Mouse (Mus musculus): ENCODE data around the gene Agk. TPM values are rescaled to one million over a fixed set of nuclear protein-coding genes. Genes with fewer than 3 reads are reported as not detected.

Gene Agk
- polyA plus RNA-seq, 1 experiment from 2014 or later = 50.0 TPM

DNA sequence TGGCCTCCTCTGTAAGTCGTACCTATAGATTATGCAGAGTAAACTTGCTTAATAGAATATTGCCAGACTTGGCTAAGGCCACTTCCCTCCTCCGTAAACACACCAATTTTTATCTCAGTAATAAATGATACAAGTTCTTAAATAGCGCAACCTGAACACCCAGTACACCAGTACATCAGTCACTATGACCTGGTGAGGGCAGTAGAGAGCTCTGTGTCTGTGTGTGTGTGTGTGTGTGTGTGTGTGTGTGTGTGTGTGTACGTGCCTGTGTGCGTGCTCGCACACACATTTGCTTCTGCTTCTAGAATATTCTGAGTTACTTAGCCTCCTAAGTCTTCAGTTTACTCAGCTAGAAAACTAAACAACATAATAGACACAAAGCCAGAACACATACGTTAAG lies 28.4 kb downstream of the Agk start:
- no peak for ATAC-seq (ENCODE audit: insufficient number of reproducible peaks, insufficient read depth, low FRiP score, low TSS enrichment)
- WGBS = 95% methylated on average over 7 of the region's 7 CpGs

DNA sequence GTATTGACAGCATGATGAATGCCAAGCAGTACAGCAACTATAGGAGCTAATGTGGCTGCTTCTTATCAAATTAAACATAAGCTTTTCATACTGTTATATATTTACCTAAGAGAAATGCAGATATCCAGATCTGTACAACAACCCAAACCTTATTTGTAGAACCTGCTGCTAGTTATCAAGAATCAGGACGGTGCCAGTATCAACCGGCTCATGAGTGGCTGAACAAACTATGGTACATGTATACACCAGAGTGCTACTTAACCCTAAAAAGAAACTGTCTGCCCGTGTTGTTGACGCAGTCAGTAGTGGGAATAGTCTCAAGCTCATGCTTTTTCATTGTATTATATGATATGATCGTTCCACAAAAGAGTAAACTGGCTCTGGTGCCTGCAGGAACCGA lies 46.1 kb downstream of the Agk start:
- no peak overlapping the region for H3K27ac ChIP-seq
- no peaks in the 10 kb centered on the region for H3K9me3 ChIP-seq
- H3K4me2 ChIP-seq (replicated peaks) = no peak overlapping the region
- no peaks in the 10 kb centered on the region for H3K27me3 ChIP-seq
- 94% methylated on average over 6 of the region's 6 CpGs for WGBS
- ATAC-seq (ENCODE audit: insufficient number of reproducible peaks, insufficient read depth, low FRiP score, low TSS enrichment) = no peak
- no peak overlapping the region for H3K9ac ChIP-seq
- no peaks in the 10 kb centered on the region for H3K36me3 ChIP-seq
- H3K4me3 ChIP-seq = no peak overlapping the region
- no peaks in the 10 kb centered on the region for H3K4me1 ChIP-seq

More for the DNA sequence above, 28.4 kb downstream of the Agk start:
- no peak overlapping the region for H3K27ac ChIP-seq
- H3K9ac ChIP-seq = no peak overlapping the region
- peaks cover 18% of the 10 kb centered on the region for H3K36me3 ChIP-seq
- H3K4me2 ChIP-seq (replicated peaks) = no peak overlapping the region
- H3K4me1 ChIP-seq = no peaks in the 10 kb centered on the region
- no peaks in the 10 kb centered on the region for H3K27me3 ChIP-seq
- no peak overlapping the region for H3K4me3 ChIP-seq
- H3K9me3 ChIP-seq = no peaks in the 10 kb centered on the region

DNA sequence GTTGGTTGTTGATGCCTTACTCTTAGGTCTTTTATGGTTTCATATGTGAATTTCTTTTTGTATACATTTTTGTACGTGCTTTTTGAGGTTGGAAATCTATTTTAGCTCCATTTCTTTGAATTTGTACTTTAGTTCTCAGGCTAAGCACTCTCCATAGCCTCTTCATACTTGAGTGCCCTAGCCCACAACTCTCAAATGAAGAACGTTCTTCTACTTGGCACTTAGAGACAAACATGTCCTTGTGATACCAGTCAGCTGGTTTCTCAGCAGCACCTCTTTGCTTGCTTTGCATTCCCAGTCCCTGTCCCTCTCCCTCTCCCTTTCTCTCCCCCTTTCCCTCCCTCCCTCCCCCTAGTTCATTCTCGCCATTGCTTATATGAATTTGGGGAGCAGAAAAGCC lies 55.2 kb downstream of the Agk start:
- no peaks in the 10 kb centered on the region for H3K27me3 ChIP-seq
- no peaks in the 10 kb centered on the region for H3K9me3 ChIP-seq
- no peak overlapping the region for H3K4me3 ChIP-seq
- no peak overlapping the region for H3K27ac ChIP-seq
- H3K4me2 ChIP-seq (replicated peaks) = no peak overlapping the region
- 86% methylated on average over 3 of the region's 3 CpGs for WGBS
- H3K36me3 ChIP-seq = 0 out of 2 replicates have a peak, but pooled peaks cover 5% of the 10 kb centered on the region
- H3K4me1 ChIP-seq = no peaks in the 10 kb centered on the region
- H3K9ac ChIP-seq = no peak overlapping the region
- no peak for ATAC-seq (ENCODE audit: insufficient number of reproducible peaks, insufficient read depth, low FRiP score, low TSS enrichment)

DNA sequence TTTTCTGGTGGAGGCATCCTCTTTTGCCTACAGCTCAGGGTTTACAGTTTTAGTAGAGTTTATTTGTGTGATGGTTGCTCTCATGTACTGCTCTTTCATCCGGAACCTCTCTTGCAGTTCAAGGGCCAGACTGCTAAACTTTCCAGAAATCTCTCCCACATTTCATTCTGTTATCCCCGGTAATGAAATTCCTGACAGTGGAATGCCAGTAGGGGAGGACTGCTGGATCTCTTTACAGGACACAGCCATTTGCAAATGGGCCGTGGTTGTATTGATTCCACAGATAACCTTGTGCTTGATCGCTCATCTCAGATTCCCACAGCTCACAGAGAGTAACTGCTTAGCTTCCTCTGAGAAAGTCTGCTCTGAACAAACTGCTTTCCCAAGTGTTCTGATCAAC lies 56.9 kb downstream of the Agk start:
- no peak for ATAC-seq (ENCODE audit: insufficient number of reproducible peaks, insufficient read depth, low FRiP score, low TSS enrichment)
- no peaks in the 10 kb centered on the region for H3K4me1 ChIP-seq
- H3K27ac ChIP-seq = no peak overlapping the region
- H3K9ac ChIP-seq = no peak overlapping the region
- H3K4me2 ChIP-seq (replicated peaks) = no peak overlapping the region
- H3K27me3 ChIP-seq = no peaks in the 10 kb centered on the region
- H3K36me3 ChIP-seq = 0 out of 2 replicates have a peak, but pooled peaks cover 6% of the 10 kb centered on the region
- H3K4me3 ChIP-seq = no peak overlapping the region
- 85% methylated on average over 4 of the region's 4 CpGs for WGBS
- no peaks in the 10 kb centered on the region for H3K9me3 ChIP-seq

DNA sequence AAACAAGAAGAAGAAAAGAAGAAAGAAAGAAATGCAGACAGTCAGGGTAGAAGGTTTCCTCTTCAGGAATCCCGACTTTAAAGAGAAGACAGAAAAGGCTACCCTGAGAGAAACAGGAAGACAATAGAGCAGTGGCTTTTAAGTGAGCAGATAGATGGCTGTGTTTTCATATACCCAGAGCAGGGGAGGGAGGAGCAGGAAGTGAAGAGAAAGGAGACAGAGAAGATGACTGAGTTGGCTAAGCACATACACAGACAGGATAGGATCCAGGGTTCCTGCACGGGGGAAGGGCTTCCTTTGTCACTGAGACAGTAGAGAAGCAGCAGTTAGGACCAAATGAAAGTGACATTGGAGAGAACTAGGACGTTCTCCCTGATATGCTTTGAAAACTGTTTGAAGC lies 60.7 kb downstream of the Agk start:
- H3K27ac ChIP-seq = no peak overlapping the region
- H3K4me3 ChIP-seq = no peak overlapping the region
- H3K4me2 ChIP-seq (replicated peaks) = no peak overlapping the region
- ATAC-seq (ENCODE audit: insufficient number of reproducible peaks, insufficient read depth, low FRiP score, low TSS enrichment) = no peak
- H3K27me3 ChIP-seq = no peaks in the 10 kb centered on the region
- no peak overlapping the region for H3K9ac ChIP-seq
- H3K36me3 ChIP-seq = 0 out of 2 replicates have a peak, but pooled peaks cover 5% of the 10 kb centered on the region
- no peaks in the 10 kb centered on the region for H3K4me1 ChIP-seq
- 54% methylated on average over 3 of the region's 3 CpGs for WGBS
- no peaks in the 10 kb centered on the region for H3K9me3 ChIP-seq

DNA sequence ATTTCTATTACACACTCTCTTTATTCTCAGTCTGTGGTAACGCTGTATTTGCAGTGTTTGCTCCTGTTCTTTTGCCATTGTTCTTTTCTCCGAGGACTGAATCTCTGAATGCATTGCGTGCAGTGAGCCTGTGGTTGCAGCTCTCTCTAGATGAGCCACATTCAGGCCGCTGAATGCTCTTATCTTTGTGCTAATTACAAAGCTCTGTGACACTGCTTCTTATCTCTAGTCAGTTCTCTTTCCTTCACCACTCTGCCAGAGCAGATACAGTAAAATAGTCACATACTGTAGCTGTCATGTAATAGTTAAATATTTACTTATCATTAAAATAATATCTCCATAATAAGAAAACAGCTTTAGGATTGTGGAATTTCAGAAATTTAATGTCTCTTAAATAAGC lies 63.7 kb downstream of the Agk start:
- H3K4me1 ChIP-seq = no peaks in the 10 kb centered on the region
- no peak overlapping the region for H3K4me3 ChIP-seq
- H3K36me3 ChIP-seq = 0 out of 2 replicates have a peak, but pooled peaks cover 5% of the 10 kb centered on the region
- H3K27me3 ChIP-seq = no peaks in the 10 kb centered on the region
- no peak overlapping the region for H3K4me2 ChIP-seq (replicated peaks)
- no peak overlapping the region for H3K9ac ChIP-seq
- H3K27ac ChIP-seq = no peak overlapping the region
- no peak for ATAC-seq (ENCODE audit: insufficient number of reproducible peaks, insufficient read depth, low FRiP score, low TSS enrichment)
- no peaks in the 10 kb centered on the region for H3K9me3 ChIP-seq
- WGBS = 88% methylated on average over 4 of the region's 4 CpGs

DNA sequence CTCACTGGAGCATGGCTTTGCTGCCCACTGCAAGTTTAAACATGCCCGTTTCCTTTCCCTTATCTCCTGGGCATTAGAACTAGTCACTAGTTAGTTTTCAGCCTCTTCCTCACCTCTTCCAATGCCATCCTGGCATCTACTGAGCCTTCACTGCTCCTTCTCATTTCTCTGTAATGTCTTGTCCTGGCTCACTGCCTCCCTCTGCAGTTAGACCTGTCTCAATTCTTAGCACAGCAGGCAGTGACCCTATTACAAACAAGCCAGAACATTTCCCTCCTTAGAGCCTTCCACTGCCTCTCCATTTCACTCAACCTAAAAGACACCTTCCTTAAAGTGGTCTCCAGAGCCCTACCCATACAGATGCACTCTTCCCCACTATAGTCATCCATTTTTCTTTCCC lies 66.0 kb downstream of the Agk start:
- no peak for ATAC-seq (ENCODE audit: insufficient number of reproducible peaks, insufficient read depth, low FRiP score, low TSS enrichment)
- Histone ChIP-seq H3K9ac (no peak overlapping the region), H3K4me1 (no peaks in the 10 kb centered on the region), H3K4me2 (replicated peaks) (no peak overlapping the region), H3K27me3 (no peaks in the 10 kb centered on the region), H3K4me3 (no peak overlapping the region), H3K27ac (no peak overlapping the region), H3K36me3 (0 out of 2 replicates have a peak, but pooled peaks cover 11% of the 10 kb centered on the region), H3K9me3 (no peaks in the 10 kb centered on the region)
- 88% methylated on average over 1 of the region's 1 CpGs for WGBS

DNA sequence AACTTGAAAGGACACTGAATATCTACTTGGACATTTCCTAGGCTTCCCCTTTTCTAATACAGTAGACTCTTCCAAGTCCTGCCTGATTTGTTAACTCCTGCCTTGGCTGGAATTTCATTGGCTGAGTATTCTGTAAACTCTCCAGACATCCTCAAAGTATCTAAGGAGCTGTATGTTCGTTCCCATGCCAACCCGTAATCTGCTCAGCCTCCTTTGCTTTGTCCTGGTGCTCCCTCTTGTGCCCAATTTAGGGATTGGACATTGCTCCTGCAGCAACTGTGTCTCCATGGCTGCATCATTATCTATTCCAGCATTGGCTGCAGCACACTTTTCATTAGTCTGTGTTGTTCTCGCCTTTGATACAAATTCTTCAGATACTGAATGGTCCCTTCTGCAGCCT lies 68.2 kb downstream of the Agk start:
- WGBS = 33% methylated on average over 3 of the region's 3 CpGs
- Histone ChIP-seq H3K4me1 (no peaks in the 10 kb centered on the region), H3K4me3 (no peak overlapping the region), H3K9ac (no peak overlapping the region), H3K4me2 (replicated peaks) (no peak overlapping the region), H3K27me3 (no peaks in the 10 kb centered on the region), H3K9me3 (no peaks in the 10 kb centered on the region), H3K27ac (no peak overlapping the region), H3K36me3 (peaks cover 15% of the 10 kb centered on the region; the same call in 1 of the 2 replicates)
- peak; percentile 74 for ATAC-seq (ENCODE audit: insufficient number of reproducible peaks, insufficient read depth, low FRiP score, low TSS enrichment)

DNA sequence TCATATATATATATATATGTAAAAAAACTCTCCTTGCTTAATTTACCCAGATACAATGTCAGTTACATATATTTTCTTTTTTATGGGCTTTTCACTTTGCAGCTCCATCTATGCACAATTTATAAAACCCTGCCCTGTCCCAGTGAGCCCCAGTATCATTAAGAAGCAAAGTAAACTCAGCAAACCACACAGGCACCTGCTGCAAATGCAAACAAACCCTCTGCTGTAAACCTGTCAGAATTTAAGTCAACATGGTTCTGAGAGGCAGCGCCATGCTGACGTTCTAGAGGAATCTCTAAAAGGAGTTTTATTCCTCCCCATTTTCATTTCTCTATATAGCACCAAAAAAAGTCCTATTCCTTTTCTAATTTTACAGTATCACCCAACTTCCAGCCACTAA lies 77.1 kb downstream of the Agk start:
- 92% methylated on average over 2 of the region's 2 CpGs for WGBS
- Histone ChIP-seq H3K4me2 (replicated peaks) (no peak overlapping the region), H3K27me3 (no peaks in the 10 kb centered on the region), H3K4me3 (no peak overlapping the region), H3K27ac (no peak overlapping the region), H3K9me3 (0 out of 2 replicates have a peak, but pooled peaks cover 2% of the 10 kb centered on the region), H3K36me3 (peaks cover 59% of the 10 kb centered on the region), H3K9ac (no peak overlapping the region), H3K4me1 (no peaks in the 10 kb centered on the region)
- no peak for ATAC-seq (ENCODE audit: insufficient number of reproducible peaks, insufficient read depth, low FRiP score, low TSS enrichment)

DNA sequence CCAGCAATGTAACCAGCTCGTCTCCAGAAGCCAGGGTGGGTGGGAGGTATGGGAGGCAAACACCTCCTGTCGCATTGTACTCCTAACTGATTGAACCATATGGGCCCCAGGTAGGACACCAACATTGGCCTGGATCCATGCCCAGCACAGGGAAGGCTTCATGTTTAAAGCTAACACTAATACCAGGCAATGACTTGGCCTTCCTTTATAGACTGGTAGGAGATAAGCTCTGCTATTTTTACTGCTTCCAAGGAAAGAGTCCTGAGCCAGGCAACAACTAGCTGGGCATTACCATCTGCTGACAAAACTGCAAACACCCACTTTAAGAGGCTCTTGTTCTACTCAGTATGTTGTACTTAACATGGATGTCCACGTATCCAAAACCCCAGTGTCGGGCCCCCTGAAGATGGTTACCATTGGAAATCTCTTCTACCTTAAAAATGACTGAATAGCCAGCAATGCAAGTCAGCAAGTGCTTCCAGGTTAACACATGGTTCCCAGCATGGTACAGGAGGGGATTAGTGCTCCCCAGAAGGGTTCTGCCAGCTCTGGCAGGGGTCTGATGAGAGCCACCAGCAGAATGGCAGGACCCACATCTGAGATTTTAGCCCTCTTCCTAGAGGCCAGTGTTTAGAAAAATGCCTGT lies 78.8 kb downstream of the Agk start:
- Histone ChIP-seq H3K9ac (no peak overlapping the region), H3K4me1 (no peaks in the 10 kb centered on the region), H3K9me3 (no peaks in the 10 kb centered on the region), H3K36me3 (peaks cover 62% of the 10 kb centered on the region), H3K4me3 (no peak overlapping the region), H3K27ac (no peak overlapping the region), H3K27me3 (no peaks in the 10 kb centered on the region), H3K4me2 (replicated peaks) (no peak overlapping the region)
- 91% methylated on average over 4 of the region's 4 CpGs for WGBS
- no peak for ATAC-seq (ENCODE audit: insufficient number of reproducible peaks, insufficient read depth, low FRiP score, low TSS enrichment)

DNA sequence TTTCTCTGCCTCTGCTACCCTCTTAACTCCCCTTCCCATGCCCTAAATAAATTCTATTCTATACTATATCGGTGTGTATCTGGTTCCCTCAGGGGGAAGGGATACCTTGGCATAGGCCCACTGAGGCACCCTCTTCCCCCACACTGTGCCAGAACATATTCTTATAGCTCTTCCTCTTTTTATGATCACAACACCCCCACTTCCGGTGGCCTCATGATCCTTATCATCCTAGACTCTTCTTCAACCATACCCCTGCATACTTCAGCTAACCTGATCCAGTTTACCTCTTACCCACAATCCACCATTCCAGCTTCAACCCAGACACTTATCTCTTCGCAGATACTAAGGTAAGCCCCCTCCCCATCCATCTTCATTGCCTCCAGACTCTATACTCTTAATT lies 86.1 kb downstream of the Agk start:
- no peak for ATAC-seq (ENCODE audit: insufficient number of reproducible peaks, insufficient read depth, low FRiP score, low TSS enrichment)
- no peaks in the 10 kb centered on the region for H3K27me3 ChIP-seq
- H3K36me3 ChIP-seq = peaks cover 42% of the 10 kb centered on the region
- no peak overlapping the region for H3K27ac ChIP-seq
- WGBS = 91% methylated on average over 3 of the region's 3 CpGs
- H3K9ac ChIP-seq = no peak overlapping the region
- H3K9me3 ChIP-seq = no peaks in the 10 kb centered on the region
- H3K4me3 ChIP-seq = no peak overlapping the region
- H3K4me1 ChIP-seq = no peaks in the 10 kb centered on the region
- no peak overlapping the region for H3K4me2 ChIP-seq (replicated peaks)

DNA sequence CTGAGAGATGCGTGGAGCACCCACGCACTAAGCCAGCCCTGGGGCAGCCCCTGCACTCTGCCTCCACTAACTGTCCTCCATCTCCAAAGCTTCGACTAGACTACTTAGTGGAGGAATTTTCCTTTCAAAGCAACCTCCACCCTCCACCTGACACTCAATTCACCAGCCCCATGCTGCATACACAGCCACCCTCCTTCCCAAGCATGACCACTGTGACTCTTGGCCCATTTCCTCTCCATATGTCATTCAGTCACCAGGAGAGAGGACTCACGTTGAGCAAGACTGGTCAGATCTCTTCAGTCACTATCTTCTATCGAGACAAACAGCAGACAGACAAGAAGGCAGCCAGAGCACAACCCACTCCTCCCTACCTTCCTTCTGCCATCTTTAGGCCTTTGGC lies 88.1 kb downstream of the Agk start:
- Histone ChIP-seq H3K9ac (no peak overlapping the region), H3K27me3 (no peaks in the 10 kb centered on the region), H3K4me3 (no peak overlapping the region), H3K9me3 (no peaks in the 10 kb centered on the region), H3K4me2 (replicated peaks) (no peak overlapping the region), H3K4me1 (no peaks in the 10 kb centered on the region), H3K36me3 (peaks cover 29% of the 10 kb centered on the region), H3K27ac (no peak overlapping the region)
- WGBS = 91% methylated on average over 5 of the region's 5 CpGs
- ATAC-seq (ENCODE audit: insufficient number of reproducible peaks, insufficient read depth, low FRiP score, low TSS enrichment) = no peak

Measured in embryonic facial prominence, embryonic 12.5 days (tissue).